Comparison of ENCODE assay signal across 26 mouse cellular contexts in the genomic region with DNA sequence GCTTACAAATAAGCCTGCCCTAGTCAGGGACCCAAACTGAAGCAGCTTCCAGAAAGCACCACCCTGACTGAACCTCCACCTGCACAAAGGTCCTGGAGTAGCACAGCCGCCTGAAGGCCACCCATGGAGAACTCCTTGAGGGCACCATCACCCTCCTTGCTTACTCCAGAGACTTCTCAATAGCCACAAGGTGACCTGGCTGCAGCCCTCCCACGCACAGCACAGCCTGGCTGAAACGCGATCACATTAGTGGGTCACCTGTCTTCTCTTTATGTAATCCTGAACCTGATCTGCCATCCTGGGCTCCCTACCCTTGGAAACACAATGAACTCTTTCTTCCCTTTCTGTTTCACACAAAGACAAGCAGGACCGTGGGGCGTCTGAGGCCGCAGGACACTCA. TPM values are rescaled to one million over a fixed set of nuclear protein-coding genes. Genes with fewer than 3 reads are reported as not detected.
DNase-seq lines count a peak whose midpoint lies in the region; ATAC-seq and TF ChIP-seq lines count a peak whose summit lies in the region.
"Had no signal": no experiment of that assay in that cellular context is flagged by ENCODE, and none has a peak within 500 bp of the region (broad histone marks: within the 10 kb centered on the region; RNA-seq: fewer than 3 reads in every experiment).

No protein-coding gene starts in this region.

- peaks cover 9% of the 10 kb centered on the region for H3K4me1 ChIP-seq in testis, adult 2 months (ENCODE audit: control insufficient read depth, insufficient read depth, low read length)
- peaks cover 28 to 32% of the 10 kb centered on the region in 2 experiments for H3K4me1 ChIP-seq in ES-E14 (ENCODE audit: control insufficient read depth in 2 of 2, insufficient read depth in 2 of 2, low read length in 2 of 2, poor library complexity in 1 of 2)
- peaks cover 42% of the 10 kb centered on the region for H3K4me1 ChIP-seq in embryonic facial prominence, embryonic 10.5 days

- no peak for TF ChIP-seq POLR2A in testis, adult 2 months (IDR thresholded peaks at IDR 0.05; ENCODE audit: control insufficient read depth, low read depth, low read length)

- H3K4me3 ChIP-seq in testis, adult 2 months (ENCODE audit: control insufficient read depth, low read depth, low read length), result no peak overlapping the region
- H3K4me3 ChIP-seq in ES-E14 (ENCODE audit: insufficient read depth in 1 of 2, low read depth in 1 of 2, low read length in 2 of 2, poor library complexity in 1 of 2, severe bottlenecking in 1 of 2), result 0 out of 4 replicates have a peak overlapping the region, but pooled peaks of 1 of the 2 experiments have one; percentile 5
- H3K4me3 ChIP-seq in embryonic facial prominence, embryonic 10.5 days, result no peak overlapping the region
- no peak overlapping the region for H3K4me3 ChIP-seq in layer of hippocampus, adult 2 months
- H3K4me3 ChIP-seq: embryonic facial prominence, embryonic 13.5 days; erythroblast, embryonic 14.5 days; forebrain, embryonic 12.5 days; forebrain, embryonic 15.5 days; gastrocnemius, adult 2 months; hindbrain, embryonic 13.5 days had no signal

- H3K9ac ChIP-seq in ES-E14 (ENCODE audit: insufficient read depth, low read depth, low read length, poor library complexity, severe bottlenecking), result 0 out of 2 replicates have a peak overlapping the region, but pooled peaks have one; percentile 18
- H3K9ac ChIP-seq: embryonic facial prominence, embryonic 13.5 days; forebrain, embryonic 12.5 days; forebrain, embryonic 15.5 days; hindbrain, embryonic 13.5 days had no signal

- 63% methylated on average over 7 of the region's 7 CpGs for WGBS in embryonic facial prominence, embryonic 10.5 days

- no peaks in the 10 kb centered on the region for H3K27me3 ChIP-seq in testis, adult 2 months (ENCODE audit: control insufficient read depth, insufficient read depth, low read length)
- H3K27me3 ChIP-seq in embryonic facial prominence, embryonic 10.5 days (replicated peaks; ENCODE audit: low read depth, poor library complexity, severe bottlenecking), result no peaks in the 10 kb centered on the region
- H3K27me3 ChIP-seq: CH12.LX; embryonic facial prominence, embryonic 13.5 days; forebrain, embryonic 12.5 days; forebrain, embryonic 15.5 days; hindbrain, embryonic 13.5 days had no signal

- peak overlapping the region; percentile 27 for H3K27ac ChIP-seq in testis, adult 2 months (ENCODE audit: control insufficient read depth, insufficient read depth, low read depth, low read length)
- peak overlapping the region; percentile 81 for H3K27ac ChIP-seq in ES-E14 (ENCODE audit: insufficient read depth, low read depth, low read length, poor library complexity, severe bottlenecking)
- H3K27ac ChIP-seq in embryonic facial prominence, embryonic 10.5 days (replicated peaks), result 0 out of 2 replicates have a peak overlapping the region, but pooled peaks have one; percentile 5
- no peak overlapping the region for H3K27ac ChIP-seq in layer of hippocampus, adult 2 months
- H3K27ac ChIP-seq: forebrain, embryonic 12.5 days; gastrocnemius, adult 2 months; hindbrain, embryonic 13.5 days had no signal

- H3K9me3 ChIP-seq in ES-E14 (ENCODE audit: control insufficient read depth, insufficient read depth, low read depth, low read length), result no peaks in the 10 kb centered on the region
- H3K9me3 ChIP-seq in embryonic facial prominence, embryonic 10.5 days, result no peaks in the 10 kb centered on the region
- H3K9me3 ChIP-seq: embryonic facial prominence, embryonic 13.5 days; forebrain, embryonic 12.5 days; forebrain, embryonic 15.5 days; hindbrain, embryonic 13.5 days had no signal

- no peaks in the 10 kb centered on the region; the same call in 1 of the 2 replicates for H3K36me3 ChIP-seq in testis, adult 2 months (ENCODE audit: control insufficient read depth, insufficient read depth, low read length)
- peaks cover 5% of the 10 kb centered on the region; the same call in 1 of the 2 replicates for H3K36me3 ChIP-seq in ES-E14 (ENCODE audit: control insufficient read depth, insufficient read depth, low read length, poor library complexity, severe bottlenecking)
- peaks cover 78% of the 10 kb centered on the region for H3K36me3 ChIP-seq in embryonic facial prominence, embryonic 10.5 days (replicated peaks)

- no peak for ATAC-seq in frontal cortex, adult (ENCODE audit: low TSS enrichment)
- ATAC-seq: forebrain, embryonic 15.5 days; hindbrain, embryonic 16.5 days; inflammation-experienced regulatory T-cells, adult 6 months; intestine, embryonic 16.5 days had no signal

- in situ Hi-C loops in ES-E14 (cut with MboI; ENCODE audit: low sequenced_read_pairs in 2 of 2, unreplicated experiment in 2 of 2), result no loop called here

- DNase-seq in testis, postnatal 14 days (ENCODE audit: low spot score), result no peak
- DNase-seq in ES-E14 (ENCODE audit: low read depth, low spot score), result peak; percentile 62
- no peak for DNase-seq in embryonic facial prominence, embryonic 10.5 days (ENCODE audit: low spot score)
- no peak for DNase-seq in left cerebral cortex, adult 8-10 months (ENCODE audit: low spot score in 2 of 2)
- no peak for DNase-seq in layer of hippocampus, adult 2 months (ENCODE audit: low spot score in 2 of 2)
- DNase-seq: adrenal gland, postnatal 10 days; adrenal gland, postnatal 36 days; B cell, adult 2 months; cerebellum, adult 18-20 months; cerebellum, adult 9-10 months; cerebellum, postnatal 25 days; gastrocnemius, adult 2 months; gastrocnemius, postnatal 14 days; heart, adult 11 months had no signal

- TF ChIP-seq CTCF in testis, adult 2 months (IDR thresholded peaks at IDR 0.05; ENCODE audit: control insufficient read depth, insufficient read depth, insufficient replicate concordance, low read depth, low read length), result no peak
- no peak for TF ChIP-seq CTCF in layer of hippocampus, adult 2 months (conservative IDR thresholded peaks at IDR 0.05)

TF ChIP-seq in ES-E14, 5 proteins besides CTCF, POLR2A, EP300 and RAD21:
- TF ChIP-seq ZNF384 (IDR thresholded peaks at IDR 0.05; ENCODE audit: low read depth, low read length) (no peak), CHD2 (IDR thresholded peaks at IDR 0.05; ENCODE audit: low read depth, low read length) (0 out of 2 replicates have a peak, but pooled peaks have one; percentile 31)
TF ChIP-seq in ES-E14: peak in this region for 1.

RNA-seq across cellular contexts. Expression of gene Rai14, which starts 27.1 kb away (rescaled TPM):
- 66.8 and 80.0 TPM in 2 replicates for polyA plus RNA-seq in testis, adult 2 months (2012; rRNA removed)
- 34.2 and 35.0 TPM in 2 replicates for total RNA-seq in ES-E14 (2012; rRNA removed)
- polyA plus RNA-seq in embryonic facial prominence, embryonic 10.5 days (2016; fragmentation: Nextera tagmentation; extraction: Ambion mirVana), result 73.2 and 75.8 TPM in 2 replicates
- 10 to 100 TPM; 11.4 to 14.1 (median 13.0) TPM for total RNA-seq in left cerebral cortex, adult 8-10 months (2022)
- 1 to 10 TPM; 4.1 to 4.4 TPM for total RNA-seq in layer of hippocampus, adult 2 months (2021)
- total RNA-seq: MEL had no signal
- polyA plus RNA-seq: erythroblast, embryonic 14.5 days had no signal
